Mouse (Mus musculus) neural tube, embryonic 12.5 days (tissue): Measurements from ENCODE around the gene En2. TPM values are rescaled to one million over a fixed set of nuclear protein-coding genes. Genes with fewer than 3 reads are reported as not detected.
A peak's percentile ranks its signal among the peaks of the same experiment; 100 is the strongest.

Experiments
- ATAC-seq: fragments of 200-750 bp; cut with Nextera tagmentation; 2 replicates; pipeline ENCODE4 v1.8.0; 2017; ENCODE audit warnings: low read depth, mild to moderate bottlenecking, moderate TSS enrichment, moderate library complexity; ENCODE audit not compliant: low FRiP score
- H3K27ac ChIP-seq: fragments of 300-500 bp; sonication (generic); 2 replicates; pipeline ENCODE4 v1.5.1; 2016
- H3K27me3 ChIP-seq: fragments of 300-500 bp; sonication (generic); replicated peaks from 2 replicates; pipeline ENCODE4 v1.6.1; 2016; ENCODE audit warnings: mild to moderate bottlenecking
- H3K36me3 ChIP-seq: fragments of 300-500 bp; sonication (generic); 2 replicates; pipeline ENCODE4 v1.6.1; 2016; ENCODE audit warnings: mild to moderate bottlenecking
- H3K4me1 ChIP-seq: fragments of 300-500 bp; sonication (generic); 2 replicates; pipeline ENCODE4 v1.6.1; 2016
- H3K4me2 ChIP-seq: fragments of 300-500 bp; sonication (generic); replicated peaks from 2 replicates; pipeline ENCODE4 v1.6.1; 2016; ENCODE audit warnings: mild to moderate bottlenecking
- H3K4me3 ChIP-seq: fragments of 300-500 bp; sonication (generic); 2 replicates; pipeline ENCODE4 v1.5.1; 2016
- H3K9ac ChIP-seq: fragments of 300-500 bp; sonication (generic); 2 replicates; pipeline ENCODE4 v1.6.1; 2016; ENCODE audit warnings: mild to moderate bottlenecking
- H3K9me3 ChIP-seq: fragments of 300-500 bp; sonication (generic); 2 replicates; pipeline ENCODE4 v1.6.1; 2016; ENCODE audit warnings: mild to moderate bottlenecking
- WGBS: fragments of 180-500 bp; shearing (Covaris S2); methylation state at CpG from one replicate; pipeline ENCODE4 v1.1.7; 2016; 5-methylcytosine and 5-hydroxymethylcytosine counted together
- polyA plus RNA-seq: library from polyadenylated mRNA; unstranded; fragments of >200 nt; fragmentation: Nextera tagmentation; extraction: Ambion mirVana; gene quantifications from 2 replicates; pipeline ENCODE4 v1.2.1, GENCODE M21; 2016

Gene En2
- polyA plus RNA-seq, 1 experiment from 2014 or later = 0.05 TPM

DNA sequence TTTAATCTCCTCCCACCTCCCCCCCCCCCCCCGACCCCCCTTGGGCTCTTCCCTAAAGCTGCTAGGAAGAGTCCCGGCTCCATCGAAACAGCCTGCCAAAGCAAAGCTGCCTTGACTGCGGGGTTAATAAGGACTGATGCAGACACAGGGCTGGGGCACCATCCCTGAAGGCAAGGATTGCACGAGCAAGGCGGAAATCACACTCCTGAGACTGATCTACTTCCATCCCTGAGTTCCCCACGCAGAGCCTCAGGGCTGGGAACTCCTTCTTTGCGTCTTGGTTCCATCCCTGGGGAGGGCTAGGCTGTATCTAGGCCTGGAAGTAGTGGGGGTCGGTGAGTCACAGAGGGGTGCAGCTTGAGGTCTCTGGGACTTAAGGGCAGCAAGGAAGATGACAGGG is 8.6 kb downstream of the En2 start:
- Histone ChIP-seq H3K36me3 (no peaks in the 10 kb centered on the region), H3K27ac (no peak overlapping the region), H3K4me1 (no peaks in the 10 kb centered on the region; the same call in 1 of the 2 replicates), H3K4me3 (no peak overlapping the region), H3K4me2 (no peak overlapping the region), H3K27me3 (peaks cover 91% of the 10 kb centered on the region), H3K9me3 (no peaks in the 10 kb centered on the region), H3K9ac (no peak overlapping the region)
- 0% methylated on average over 9 of the region's 9 CpGs for WGBS
- no peak for ATAC-seq

GRCm38 (mm10) chr5:28174876-28175569 is 9.5 kb downstream of the En2 start:
- Histone ChIP-seq H3K27ac (no peak overlapping the region), H3K36me3 (no peaks in the 10 kb centered on the region), H3K9ac (no peak overlapping the region), H3K9me3 (no peaks in the 10 kb centered on the region), H3K4me2 (0 out of 2 replicates have a peak overlapping the region, but pooled peaks have one; percentile 9), H3K4me3 (no peak overlapping the region), H3K27me3 (peaks cover 91% of the 10 kb centered on the region), H3K4me1 (no peaks in the 10 kb centered on the region; the same call in 1 of the 2 replicates)
- ATAC-seq = no peak
- under 1% methylated on average over 24 of the region's 24 CpGs for WGBS

DNA sequence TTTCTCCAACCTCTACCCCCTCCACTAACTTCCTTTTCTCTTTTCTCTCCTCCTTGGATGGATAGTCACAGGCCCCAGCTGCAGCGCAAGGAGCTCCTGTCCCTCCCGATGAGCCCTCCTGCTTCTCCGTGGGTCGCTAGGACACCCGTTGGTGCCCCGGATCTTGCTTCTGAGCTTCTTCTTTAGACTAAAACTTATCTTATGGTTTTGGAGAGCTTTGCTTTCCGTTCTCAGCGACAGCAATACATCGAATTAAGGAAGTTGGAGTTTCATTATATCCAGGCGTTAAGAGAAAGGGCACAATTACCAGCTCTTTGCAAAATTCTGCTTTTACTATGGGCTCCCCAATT is 10.1 kb downstream of the En2 start:
- Histone ChIP-seq H3K27ac (no peak overlapping the region), H3K9me3 (no peaks in the 10 kb centered on the region), H3K36me3 (no peaks in the 10 kb centered on the region), H3K27me3 (peaks cover 93% of the 10 kb centered on the region), H3K9ac (no peak overlapping the region), H3K4me3 (no peak overlapping the region), H3K4me1 (no peaks in the 10 kb centered on the region; the same call in 1 of the 2 replicates), H3K4me2 (no peak overlapping the region)
- ATAC-seq = no peak
- WGBS = under 1% methylated on average over 10 of the region's 10 CpGs

DNA sequence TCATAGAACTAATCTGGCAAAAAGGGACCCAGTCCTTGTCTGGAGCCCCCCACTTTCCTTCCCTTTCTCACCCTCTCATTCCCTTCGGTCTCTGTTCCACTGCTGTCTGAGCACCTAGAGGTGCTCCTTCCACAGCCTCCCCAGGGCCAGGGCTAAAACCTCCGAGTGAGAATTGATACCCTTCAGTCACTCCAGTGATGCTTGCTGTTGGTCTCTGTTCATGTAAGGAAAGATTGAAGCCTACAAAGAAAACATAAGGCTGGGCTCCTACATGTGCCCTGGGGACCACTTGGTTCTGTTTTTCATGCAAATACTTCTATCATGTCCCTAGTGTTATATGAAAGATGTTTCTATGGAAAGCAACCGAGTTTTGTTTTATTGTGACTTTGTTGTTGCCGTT is 10.5 kb downstream of the En2 start:
- no peak overlapping the region for H3K9ac ChIP-seq
- no peak overlapping the region for H3K4me3 ChIP-seq
- H3K9me3 ChIP-seq = no peaks in the 10 kb centered on the region
- H3K4me1 ChIP-seq = no peaks in the 10 kb centered on the region; the same call in 1 of the 2 replicates
- no peak overlapping the region for H3K27ac ChIP-seq
- ATAC-seq = no peak
- no peak overlapping the region for H3K4me2 ChIP-seq
- no peaks in the 10 kb centered on the region for H3K36me3 ChIP-seq
- 3% methylated on average over 4 of the region's 4 CpGs for WGBS
- H3K27me3 ChIP-seq = peaks cover 92% of the 10 kb centered on the region

- H3K4me3 ChIP-seq = no peak overlapping the region
- no peak overlapping the region for H3K4me2 ChIP-seq
- no peaks in the 10 kb centered on the region for H3K36me3 ChIP-seq
- no peak overlapping the region for H3K27ac ChIP-seq
- no peak for ATAC-seq
- H3K9me3 ChIP-seq = no peaks in the 10 kb centered on the region
- H3K4me1 ChIP-seq = no peaks in the 10 kb centered on the region; the same call in 1 of the 2 replicates
- WGBS = 0% methylated on average over 2 of the region's 2 CpGs
- H3K27me3 ChIP-seq = peaks cover 92% of the 10 kb centered on the region
- H3K9ac ChIP-seq = no peak overlapping the region
Observed at GRCm38 (mm10) chr5:28176585-28176984, 11.1 kb downstream of the En2 start.

GRCm38 (mm10) chr5:28178322-28178721 is 12.8 kb downstream of the En2 start:
- no peak for ATAC-seq
- H3K9me3 ChIP-seq = no peaks in the 10 kb centered on the region
- no peak overlapping the region for H3K4me3 ChIP-seq
- no peaks in the 10 kb centered on the region; the same call in 1 of the 2 replicates for H3K4me1 ChIP-seq
- peaks cover 79% of the 10 kb centered on the region for H3K27me3 ChIP-seq
- 14% methylated on average over 5 of the region's 5 CpGs for WGBS
- H3K9ac ChIP-seq = no peak overlapping the region
- no peaks in the 10 kb centered on the region for H3K36me3 ChIP-seq
- H3K4me2 ChIP-seq = no peak overlapping the region
- no peak overlapping the region for H3K27ac ChIP-seq

GRCm38 (mm10) chr5:28179237-28179790 is 13.8 kb downstream of the En2 start:
- Histone ChIP-seq H3K4me3 (no peak overlapping the region), H3K4me1 (no peaks in the 10 kb centered on the region; the same call in 1 of the 2 replicates)
- ATAC-seq = no peak

DNA sequence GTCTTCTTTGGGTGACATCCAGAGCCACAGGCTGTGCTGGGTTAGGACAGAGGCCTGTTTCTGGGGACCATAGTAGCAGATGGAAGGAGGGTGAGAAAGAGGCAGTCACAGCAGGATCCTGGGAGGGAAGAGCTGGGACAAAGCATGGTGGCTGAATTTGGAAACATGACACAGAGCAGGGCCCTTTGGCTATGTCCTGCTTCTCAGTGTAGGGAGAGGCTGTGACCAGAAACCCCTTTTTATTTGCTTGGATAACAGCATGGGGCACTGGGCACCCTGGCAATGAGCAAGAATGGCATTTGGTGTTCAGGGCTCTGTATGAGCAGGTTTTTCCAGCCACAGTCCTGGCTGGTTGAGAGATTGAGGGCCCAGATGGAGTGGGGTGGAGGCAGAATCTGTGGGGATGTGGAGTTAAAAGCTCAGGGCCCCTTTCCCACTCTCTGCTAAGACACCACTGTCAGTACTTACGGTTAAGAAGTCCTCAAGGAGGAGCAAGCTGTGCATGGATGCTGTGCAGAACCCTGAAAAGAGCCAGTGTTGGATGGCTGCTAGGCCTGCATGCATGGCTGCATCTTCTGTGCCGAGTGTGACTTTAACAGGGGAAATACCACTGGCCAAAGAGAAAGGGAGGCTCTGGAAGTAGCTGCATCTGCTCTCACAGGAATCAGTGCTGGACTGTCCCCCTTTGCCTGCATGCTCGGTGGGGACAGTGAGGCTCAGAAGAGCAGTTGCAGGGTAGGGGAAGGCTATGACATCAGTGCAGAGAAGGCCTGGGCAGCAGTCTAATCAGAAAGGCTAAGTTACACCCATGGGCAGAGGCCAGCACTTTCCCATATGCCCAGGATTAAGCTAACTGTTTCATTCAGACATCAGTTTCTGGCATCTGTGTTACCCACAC is 26.0 kb downstream of the En2 start:
- H3K27ac ChIP-seq = no peak overlapping the region

More at GRCm38 (mm10) chr5:28179237-28179790, 13.8 kb downstream of the En2 start:
- 19% methylated on average over 7 of the region's 7 CpGs for WGBS
- H3K9ac ChIP-seq = no peak overlapping the region
- H3K4me2 ChIP-seq = no peak overlapping the region
- no peaks in the 10 kb centered on the region for H3K9me3 ChIP-seq
- H3K36me3 ChIP-seq = no peaks in the 10 kb centered on the region
- H3K27ac ChIP-seq = no peak overlapping the region
- H3K27me3 ChIP-seq = peaks cover 69% of the 10 kb centered on the region

GRCm38 (mm10) chr5:28192099-28192454 is 26.6 kb downstream of the En2 start:
- H3K27ac ChIP-seq = no peak overlapping the region

More for the DNA sequence above, 26.0 kb downstream of the En2 start:
- Histone ChIP-seq H3K9ac (no peak overlapping the region), H3K4me2 (no peak overlapping the region), H3K9me3 (no peaks in the 10 kb centered on the region), H3K4me1 (peaks cover 7% of the 10 kb centered on the region), H3K36me3 (no peaks in the 10 kb centered on the region), H3K27me3 (0 out of 2 replicates have a peak, but pooled peaks cover 4% of the 10 kb centered on the region), H3K4me3 (no peak overlapping the region)
- ATAC-seq = no peak
- 30% methylated on average over 3 of the region's 3 CpGs for WGBS

DNA sequence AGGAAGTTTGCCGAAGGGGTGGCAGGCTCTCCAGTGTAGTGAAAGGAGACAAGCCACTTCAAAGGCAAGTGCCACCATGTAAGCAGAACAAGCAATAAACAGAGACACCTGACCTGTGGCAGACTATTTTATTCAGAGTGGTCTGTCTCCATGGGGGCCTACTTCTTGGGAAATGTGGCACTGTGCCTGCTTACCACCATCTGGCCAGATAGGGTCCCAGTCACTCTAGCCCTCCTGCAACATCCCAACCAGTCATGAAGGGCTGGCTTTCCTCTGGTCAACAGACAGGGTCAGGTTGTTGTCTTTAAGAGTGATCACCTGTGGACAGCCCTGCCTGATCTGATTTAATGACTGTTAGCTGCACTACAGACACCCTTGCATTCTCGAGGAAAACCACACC is 30.0 kb downstream of the En2 start:
- Histone ChIP-seq H3K27me3 (0 out of 2 replicates have a peak, but pooled peaks cover 2% of the 10 kb centered on the region), H3K4me3 (no peak overlapping the region), H3K9ac (no peak overlapping the region), H3K27ac (no peak overlapping the region), H3K36me3 (no peaks in the 10 kb centered on the region), H3K4me1 (peaks cover 10% of the 10 kb centered on the region), H3K9me3 (no peaks in the 10 kb centered on the region), H3K4me2 (no peak overlapping the region)
- ATAC-seq = no peak
- WGBS = 62% methylated on average over 2 of the region's 2 CpGs

More at GRCm38 (mm10) chr5:28192099-28192454, 26.6 kb downstream of the En2 start:
- H3K9me3 ChIP-seq = no peaks in the 10 kb centered on the region
- H3K4me3 ChIP-seq = no peak overlapping the region
- WGBS = 32% methylated on average over 4 of the region's 4 CpGs
- no peak for ATAC-seq
- H3K36me3 ChIP-seq = no peaks in the 10 kb centered on the region
- H3K4me2 ChIP-seq = no peak overlapping the region
- H3K27me3 ChIP-seq = 0 out of 2 replicates have a peak, but pooled peaks cover 4% of the 10 kb centered on the region
- H3K9ac ChIP-seq = no peak overlapping the region
- H3K4me1 ChIP-seq = peaks cover 7% of the 10 kb centered on the region

DNA sequence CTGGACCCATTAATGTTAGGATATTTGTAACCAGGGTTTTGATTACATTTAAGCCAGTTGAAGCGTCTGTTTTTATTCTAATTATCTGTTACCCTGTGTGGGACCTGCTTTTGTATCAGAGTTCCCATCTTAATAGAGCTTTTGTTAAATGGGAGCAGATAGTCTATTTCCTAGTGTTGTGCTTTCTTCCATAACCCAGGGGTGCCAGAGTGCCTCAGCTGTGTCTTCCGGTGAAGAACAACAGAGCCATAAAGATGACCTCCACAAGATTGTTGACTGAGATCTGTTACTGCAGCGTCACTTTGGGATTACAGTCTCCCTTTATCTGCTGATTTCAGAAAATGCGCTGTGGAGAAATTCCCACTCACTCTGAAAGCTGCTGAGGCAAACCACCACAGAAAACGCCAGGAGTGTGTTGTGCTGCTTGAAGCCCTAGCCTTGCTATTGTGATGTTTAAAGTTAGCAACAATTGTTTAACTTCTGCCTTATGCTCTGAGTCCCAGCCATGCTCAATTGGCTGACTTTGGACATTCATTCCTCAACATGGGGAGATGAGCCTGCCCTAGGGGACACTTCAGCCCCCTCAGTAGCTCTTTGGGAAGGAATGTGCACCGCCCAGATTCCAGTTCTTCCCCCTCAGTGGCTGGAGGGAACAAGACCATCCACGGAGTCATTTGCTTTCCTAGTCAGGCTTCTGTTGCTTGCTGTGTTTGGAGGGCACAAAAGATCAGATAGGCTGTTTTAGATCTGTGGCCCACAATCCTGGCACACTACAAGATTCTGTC is 33.8 kb downstream of the En2 start:
- ATAC-seq = no peak
- WGBS = 25% methylated on average over 7 of the region's 7 CpGs
- Histone ChIP-seq H3K9ac (no peak overlapping the region), H3K4me2 (no peak overlapping the region), H3K36me3 (no peaks in the 10 kb centered on the region), H3K27me3 (no peaks in the 10 kb centered on the region; the same call in 1 of the 2 replicates), H3K4me1 (peaks cover 3% of the 10 kb centered on the region; the same call in 1 of the 2 replicates), H3K27ac (no peak overlapping the region), H3K4me3 (no peak overlapping the region), H3K9me3 (no peaks in the 10 kb centered on the region)
